Mouse (Mus musculus): ENCODE measurements at regions not wholly inside any gene's neighbourhood (a gene's known extent, or its start where the extent isn't known, plus 50 kb on each side); places are given as distances from the start of the nearest gene placed in this dataset.

- TF ChIP-seq CTCF (IDR thresholded peaks at IDR 0.05; ENCODE audit: low read depth, low read length) (no peak), POLR2A (IDR thresholded peaks at IDR 0.05; ENCODE audit: borderline replicate concordance, low read depth, low read length) (no peak)
These were observed 483.6 kb downstream of the Slco4c1 start for GRCm38 (mm10) chr1:96388417-96388816.

Measured in bone marrow macrophage, adult 2 months (primary cell).